Mouse (Mus musculus) kidney, embryonic 14.5 days (tissue): ENCODE data around the gene Srp68. TPM values are rescaled to one million over a fixed set of nuclear protein-coding genes. Genes with fewer than 3 reads are reported as not detected.

Source experiments
- ATAC-seq: fragments of 200-750 bp; cut with Nextera tagmentation; 2 replicates; pipeline ENCODE4 v1.8.0; 2017; ENCODE audit warnings: moderate number of reproducible peaks, mild to moderate bottlenecking, moderate TSS enrichment, moderate library complexity; ENCODE audit not compliant: low FRiP score, low TSS enrichment
- H3K27ac ChIP-seq: fragments of 300-500 bp; sonication (generic); 2 replicates; pipeline ENCODE4 v1.5.1; 2014; ENCODE audit warnings: low read depth, mild to moderate bottlenecking, low read length, moderate library complexity, mixed read lengths
- H3K27me3 ChIP-seq: fragments of 300-500 bp; sonication (generic); 2 replicates; pipeline ENCODE4 v1.6.1; 2014; ENCODE audit warnings: mild to moderate bottlenecking, low read length; ENCODE audit not compliant: control insufficient read depth, insufficient read depth
- H3K36me3 ChIP-seq: fragments of 300-500 bp; sonication (generic); 2 replicates; pipeline ENCODE4 v1.6.1; 2014; ENCODE audit warnings: low read length, mixed read lengths; ENCODE audit not compliant: control insufficient read depth, insufficient read depth
- H3K4me1 ChIP-seq: fragments of 300-500 bp; sonication (generic); 2 replicates; pipeline ENCODE4 v1.6.1; 2014; ENCODE audit warnings: low read length, mixed read lengths; ENCODE audit not compliant: control insufficient read depth, insufficient read depth
- H3K4me2 ChIP-seq: fragments of 300-500 bp; sonication (generic); replicated peaks from 2 replicates; pipeline ENCODE4 v1.6.1; 2014; ENCODE audit warnings: low read depth, mild to moderate bottlenecking, low read length
- H3K4me3 ChIP-seq: fragments of 300-500 bp; sonication (generic); 2 replicates; pipeline ENCODE4 v1.5.1; 2014; ENCODE audit warnings: mild to moderate bottlenecking, low read length
- H3K9ac ChIP-seq: fragments of 300-500 bp; sonication (generic); 2 replicates; pipeline ENCODE4 v1.6.1; 2014; ENCODE audit warnings: low read depth, mild to moderate bottlenecking, low read length, moderate library complexity
- H3K9me3 ChIP-seq: fragments of 300-500 bp; sonication (generic); 2 replicates; pipeline ENCODE4 v1.6.1; 2016; ENCODE audit warnings: low read length; ENCODE audit not compliant: control insufficient read depth
- WGBS: fragments of 180-500 bp; shearing (Covaris S2); extraction: QIAGEN DNeasy Blood & Tissue Kit; methylation state at CpG from one replicate; pipeline ENCODE4 v1.1.7; 2014; 5-methylcytosine and 5-hydroxymethylcytosine counted together
- polyA plus RNA-seq: library from polyadenylated mRNA; unstranded; fragments of >200 nt; fragmentation: Nextera tagmentation; extraction: Ambion mirVana; gene quantifications from 2 replicates; pipeline ENCODE4 v1.2.1, GENCODE M21; 2014

Srp68 gene
- polyA plus RNA-seq, 1 experiment from 2014 or later = 85.6 TPM

DNA sequence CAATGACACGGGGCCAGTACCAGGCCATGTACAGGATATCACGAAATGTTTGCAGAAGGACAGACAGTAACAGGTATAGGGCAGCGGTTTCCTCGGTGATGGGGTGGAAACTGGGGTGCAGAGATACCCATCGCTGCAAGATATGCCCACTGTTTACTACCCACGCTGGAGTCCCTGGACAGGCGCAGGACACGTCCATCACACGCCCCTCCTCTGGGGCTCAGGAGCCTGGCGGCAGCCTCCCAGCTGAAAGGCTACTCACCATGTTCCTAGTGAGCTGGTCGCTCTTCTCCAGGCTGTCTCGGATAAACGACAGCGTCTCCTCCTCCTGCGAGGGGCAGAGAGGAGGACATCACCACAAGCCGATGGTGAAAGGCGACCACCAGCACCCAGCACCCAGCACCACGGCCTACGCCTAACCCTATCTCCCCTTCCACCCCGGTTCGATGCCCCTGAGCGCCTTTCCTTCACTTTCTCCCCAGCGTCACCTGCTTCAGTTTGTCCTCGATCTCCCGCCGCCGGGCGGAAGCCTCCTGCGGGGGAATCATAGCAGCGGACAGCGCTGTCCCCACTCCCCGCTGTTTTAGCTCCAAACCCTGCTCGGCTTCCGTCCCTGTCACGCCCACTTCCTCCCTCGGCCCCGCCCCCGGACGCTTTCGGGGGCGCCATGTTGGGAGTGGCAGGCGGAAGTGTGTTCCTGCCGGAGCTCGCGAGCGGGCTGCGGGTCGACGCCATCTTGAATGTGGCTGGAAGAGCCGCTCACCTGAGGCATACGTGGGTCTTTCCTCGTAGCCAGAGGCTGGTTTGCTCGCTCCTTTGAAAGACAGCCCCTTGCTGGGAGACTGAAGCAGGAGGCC lies 32.3 kb upstream of the Srp68 start:
- Histone ChIP-seq H3K4me1 (no peaks in the 10 kb centered on the region; the same call in 1 of the 2 replicates), H3K27me3 (no peaks in the 10 kb centered on the region), H3K4me2 (peak overlapping the region; percentile 91), H3K36me3 (peaks cover 29% of the 10 kb centered on the region), H3K9me3 (no peaks in the 10 kb centered on the region), H3K4me3 (peak overlapping the region; percentile 76), H3K9ac (peak overlapping the region; percentile 77), H3K27ac (no peak overlapping the region)
- 2% methylated on average over 45 of the region's 53 CpGs for WGBS
- ATAC-seq = peak; percentile 94

DNA sequence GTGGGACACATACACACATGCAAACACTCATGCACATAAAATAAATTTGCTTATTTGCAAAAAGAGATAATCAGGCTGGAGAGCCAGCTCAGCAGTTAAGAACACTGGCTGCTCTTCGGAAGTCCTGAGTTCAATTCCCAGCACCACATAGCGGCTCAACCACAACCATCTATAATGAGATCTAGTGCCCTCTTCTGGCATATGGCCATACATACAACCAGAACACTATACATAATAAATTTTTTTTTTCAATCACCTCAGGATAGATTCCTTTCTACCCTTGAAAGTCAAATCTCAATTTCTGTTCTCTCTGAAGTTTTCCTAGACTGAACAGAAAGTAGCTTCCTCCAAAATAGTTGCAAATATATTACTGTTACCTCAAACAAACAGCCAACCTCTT lies 31.4 kb upstream of the Srp68 start:
- WGBS = 95% methylated on average over 2 of the region's 2 CpGs
- no peak for ATAC-seq
- Histone ChIP-seq H3K4me2 (peak overlapping the region; percentile 91), H3K4me1 (no peaks in the 10 kb centered on the region; the same call in 1 of the 2 replicates), H3K4me3 (peak overlapping the region; percentile 76), H3K36me3 (peaks cover 38% of the 10 kb centered on the region), H3K9ac (no peak overlapping the region), H3K27me3 (no peaks in the 10 kb centered on the region), H3K9me3 (no peaks in the 10 kb centered on the region), H3K27ac (no peak overlapping the region)

DNA sequence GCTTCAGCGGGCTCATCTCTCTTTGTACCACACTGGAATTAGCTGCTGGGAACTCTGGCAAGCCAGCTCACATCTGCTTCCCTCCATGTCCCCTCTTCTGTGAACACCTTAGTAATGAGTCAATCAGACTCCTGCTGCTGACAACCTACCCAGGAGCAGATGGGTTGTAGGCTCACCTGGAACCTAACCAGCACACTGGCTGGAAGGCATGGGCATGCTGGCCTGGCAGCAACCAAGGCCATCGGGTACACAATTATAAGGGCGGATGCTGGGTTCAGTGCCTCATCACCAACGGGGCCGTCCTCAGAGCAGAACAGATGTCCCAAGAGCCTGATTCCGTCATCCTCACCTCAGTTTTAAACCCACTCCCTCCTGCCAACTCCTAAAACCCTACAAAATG lies 24.6 kb upstream of the Srp68 start:
- Histone ChIP-seq H3K9me3 (no peaks in the 10 kb centered on the region), H3K27me3 (no peaks in the 10 kb centered on the region), H3K9ac (no peak overlapping the region), H3K27ac (no peak overlapping the region), H3K4me3 (no peak overlapping the region), H3K4me1 (no peaks in the 10 kb centered on the region), H3K4me2 (no peak overlapping the region), H3K36me3 (peaks cover 66% of the 10 kb centered on the region)
- ATAC-seq = no peak
- WGBS = 90% methylated on average over 6 of the region's 6 CpGs

DNA sequence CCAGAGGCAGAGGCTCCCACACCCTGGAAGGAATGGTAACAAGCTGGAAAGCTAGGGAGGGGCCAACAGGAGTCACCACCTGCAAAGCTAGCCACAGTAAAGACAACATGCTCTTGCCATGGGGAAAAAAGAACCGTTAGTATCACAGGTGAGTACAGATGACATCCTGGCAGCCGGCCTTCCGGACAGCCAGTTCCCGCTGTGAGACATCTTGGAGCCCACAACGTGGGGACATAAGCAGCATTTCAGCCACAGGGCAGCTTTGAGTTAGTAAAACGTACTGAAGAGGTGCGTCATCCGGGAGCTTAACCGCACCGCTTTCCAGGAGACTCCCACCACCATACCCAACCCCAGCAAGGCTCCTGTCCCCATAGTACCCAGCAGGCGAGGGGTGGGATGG lies 24.2 kb upstream of the Srp68 start:
- no peak for ATAC-seq
- Histone ChIP-seq H3K4me3 (no peak overlapping the region), H3K4me2 (no peak overlapping the region), H3K9me3 (no peaks in the 10 kb centered on the region), H3K4me1 (no peaks in the 10 kb centered on the region), H3K27ac (no peak overlapping the region), H3K27me3 (no peaks in the 10 kb centered on the region), H3K36me3 (peaks cover 62% of the 10 kb centered on the region), H3K9ac (no peak overlapping the region)
- WGBS = 91% methylated on average over 11 of the region's 11 CpGs

DNA sequence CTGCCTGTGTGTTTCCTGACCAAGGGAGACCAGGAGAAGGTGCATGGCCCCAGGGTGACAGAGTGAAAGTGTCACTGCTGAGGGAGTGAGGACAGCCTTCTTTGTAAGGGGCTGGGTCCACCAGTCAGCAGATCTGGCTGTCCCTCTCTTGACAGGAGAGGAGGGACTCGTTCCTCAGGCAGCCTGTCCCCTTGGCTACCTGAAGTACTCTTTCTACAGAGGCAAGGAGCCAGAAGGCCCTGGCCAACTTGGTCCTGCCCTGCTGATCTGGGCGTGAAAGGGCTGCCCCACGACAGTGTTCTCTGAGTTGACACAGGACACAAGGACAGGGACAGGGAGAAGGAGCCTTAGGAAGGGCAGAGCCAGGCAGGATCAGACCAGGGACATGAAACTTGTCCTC lies 23.0 kb upstream of the Srp68 start:
- WGBS = 73% methylated on average over 3 of the region's 3 CpGs
- no peaks in the 10 kb centered on the region for H3K9me3 ChIP-seq
- no peaks in the 10 kb centered on the region for H3K27me3 ChIP-seq
- no peak for ATAC-seq
- no peak overlapping the region for H3K9ac ChIP-seq
- no peak overlapping the region for H3K4me3 ChIP-seq
- H3K4me2 ChIP-seq = no peak overlapping the region
- no peak overlapping the region for H3K27ac ChIP-seq
- H3K4me1 ChIP-seq = no peaks in the 10 kb centered on the region
- peaks cover 56% of the 10 kb centered on the region for H3K36me3 ChIP-seq

GRCm38 (mm10) chr11:116296191-116296734 lies 22.2 kb upstream of the Srp68 start:
- 89% methylated on average over 8 of the region's 8 CpGs for WGBS
- no peaks in the 10 kb centered on the region for H3K9me3 ChIP-seq
- no peak overlapping the region for H3K27ac ChIP-seq
- H3K4me2 ChIP-seq = no peak overlapping the region
- no peak overlapping the region for H3K9ac ChIP-seq
- peaks cover 54% of the 10 kb centered on the region for H3K36me3 ChIP-seq
- no peak overlapping the region for H3K4me3 ChIP-seq
- ATAC-seq = no peak
- no peaks in the 10 kb centered on the region for H3K27me3 ChIP-seq
- H3K4me1 ChIP-seq = no peaks in the 10 kb centered on the region

DNA sequence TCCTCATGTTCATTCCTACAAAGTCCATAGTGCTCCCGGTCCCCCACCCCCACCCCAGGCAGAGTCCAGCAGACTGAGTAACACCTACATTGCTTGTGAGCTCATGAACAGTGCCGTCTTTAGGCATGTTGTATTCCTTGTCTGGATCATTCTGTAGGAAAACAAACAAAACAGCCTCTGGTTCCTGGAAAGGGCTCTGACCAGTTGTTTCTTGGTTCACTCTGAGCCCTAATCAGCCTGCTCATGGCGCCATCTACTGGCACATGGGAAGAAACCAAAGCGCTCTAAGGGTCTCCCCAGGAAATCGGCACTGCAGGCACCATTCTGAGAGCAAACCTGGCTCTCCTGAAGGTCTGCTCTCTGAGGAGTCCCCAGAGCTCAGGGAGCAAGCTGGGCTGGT lies 20.3 kb upstream of the Srp68 start:
- Histone ChIP-seq H3K27me3 (no peaks in the 10 kb centered on the region), H3K9ac (no peak overlapping the region), H3K27ac (no peak overlapping the region), H3K4me3 (no peak overlapping the region), H3K4me2 (no peak overlapping the region), H3K9me3 (no peaks in the 10 kb centered on the region), H3K4me1 (no peaks in the 10 kb centered on the region), H3K36me3 (peaks cover 48% of the 10 kb centered on the region)
- 30% methylated on average over 5 of the region's 5 CpGs for WGBS
- ATAC-seq = peak; percentile 65; the same call in 1 of the 2 replicates

DNA sequence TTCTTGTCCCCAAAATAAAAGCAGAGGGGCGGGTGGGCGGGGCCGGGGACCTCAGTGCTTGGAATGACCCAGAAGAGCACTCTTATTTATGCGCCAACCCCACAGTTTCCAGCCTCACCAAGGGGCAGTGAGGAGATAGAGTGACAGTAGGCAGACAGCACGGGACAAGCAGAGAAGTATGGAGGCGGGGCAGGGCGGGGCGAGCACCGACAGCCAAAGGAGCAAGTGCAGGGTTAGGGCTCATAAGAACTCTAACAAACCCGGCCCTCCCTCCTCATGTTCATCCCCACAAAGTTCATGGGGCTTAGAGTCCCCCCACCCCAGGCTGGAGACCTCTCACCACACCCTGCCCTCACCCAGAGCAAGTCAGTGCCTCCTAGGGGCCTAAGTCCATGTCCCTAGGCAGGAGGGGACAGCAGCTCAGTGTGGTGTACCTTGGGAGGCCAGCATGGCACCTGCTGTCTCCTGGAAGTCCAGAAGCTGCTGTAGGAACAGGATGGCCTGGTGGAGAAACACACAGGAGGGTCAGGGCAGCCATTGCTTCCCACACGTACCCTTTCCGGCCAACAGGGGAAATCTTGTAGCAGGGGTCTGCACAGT lies 19.6 kb upstream of the Srp68 start:
- Histone ChIP-seq H3K4me1 (no peaks in the 10 kb centered on the region), H3K27ac (no peak overlapping the region), H3K36me3 (peaks cover 48% of the 10 kb centered on the region), H3K9me3 (no peaks in the 10 kb centered on the region), H3K4me3 (no peak overlapping the region), H3K4me2 (no peak overlapping the region), H3K9ac (no peak overlapping the region), H3K27me3 (no peaks in the 10 kb centered on the region)
- ATAC-seq = no peak
- WGBS = 85% methylated on average over 12 of the region's 12 CpGs

GRCm38 (mm10) chr11:116292401-116292800 lies 18.4 kb upstream of the Srp68 start:
- no peak overlapping the region for H3K4me2 ChIP-seq
- H3K4me3 ChIP-seq = no peak overlapping the region
- WGBS = 89% methylated on average over 13 of the region's 13 CpGs
- peaks cover 58% of the 10 kb centered on the region for H3K36me3 ChIP-seq
- no peaks in the 10 kb centered on the region for H3K4me1 ChIP-seq
- ATAC-seq = no peak
- H3K27ac ChIP-seq = no peak overlapping the region
- no peaks in the 10 kb centered on the region for H3K9me3 ChIP-seq
- no peaks in the 10 kb centered on the region for H3K27me3 ChIP-seq
- H3K9ac ChIP-seq = no peak overlapping the region
